Mouse (Mus musculus) cerebellum, adult 9-10 months (tissue): ENCODE data around the gene Olr1.
A peak's percentile ranks its signal among the peaks of the same experiment; 100 is the strongest.

ENCODE experiments used
- DNase-seq: peaks from one replicate; pipeline ENCODE4 v3.0.0; 2022

Olr1 gene

DNA sequence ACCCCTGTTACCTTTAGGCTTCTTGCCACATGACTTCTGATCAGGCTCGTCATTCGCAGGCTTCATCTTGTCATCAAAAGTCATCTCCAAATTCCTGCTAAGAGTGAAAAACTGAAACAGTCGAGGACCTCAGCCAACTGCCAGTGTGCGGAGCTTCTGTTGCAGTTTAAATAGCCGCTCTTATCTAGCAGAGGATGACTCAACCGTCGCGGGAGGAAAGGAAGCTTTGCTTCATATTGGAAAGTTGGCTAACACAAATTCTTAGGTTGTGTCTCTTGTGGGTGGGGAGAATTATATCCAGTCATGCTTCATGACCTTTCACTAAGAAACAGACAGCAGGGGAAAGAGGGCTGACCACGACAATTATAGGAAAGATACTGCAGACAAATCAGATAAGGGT is at the start of gene Olr1:
Gene Olr1 (minus strand): TSS at position 142 of the 400 bp plus-strand sequence.
- no peak for DNase-seq

DNA sequence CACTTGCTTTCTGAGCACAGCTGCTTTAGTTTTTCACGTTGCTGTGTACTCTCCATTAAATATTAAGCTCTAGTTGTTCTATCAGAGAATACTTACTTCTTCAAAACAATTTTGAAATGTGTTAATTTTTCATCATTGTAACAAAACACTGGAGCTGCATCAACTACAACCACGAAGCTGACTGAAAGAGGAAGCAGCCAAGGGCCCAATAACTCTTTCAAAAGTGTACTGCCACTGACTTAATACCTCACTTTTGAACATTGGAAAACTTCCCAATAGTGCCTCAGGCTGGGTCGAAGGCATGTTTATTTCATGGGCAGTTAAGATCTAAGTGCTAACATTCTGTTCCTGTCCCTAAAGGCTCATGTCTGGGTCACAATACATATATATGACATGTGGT is 41.0 kb upstream of the Olr1 start:
- no peak for DNase-seq

DNA sequence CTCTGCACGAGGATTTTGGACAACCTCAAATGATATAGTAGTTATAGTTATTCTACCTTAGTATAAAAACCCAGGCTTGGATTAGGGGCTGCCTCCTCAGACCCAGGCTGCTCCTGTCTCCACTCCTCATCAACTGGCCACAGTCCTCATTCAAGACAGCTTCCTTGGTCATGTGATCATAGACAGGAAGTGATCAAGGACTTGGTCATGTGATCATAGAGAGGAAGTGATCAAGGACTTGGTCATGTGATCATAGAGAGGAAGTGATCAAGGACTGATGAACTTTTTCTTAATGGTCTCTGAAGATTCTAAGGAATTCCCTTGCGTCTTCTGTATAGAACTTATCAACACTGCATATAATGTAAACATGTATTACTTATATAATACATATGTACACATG is 40.3 kb upstream of the Olr1 start:
- no peak for DNase-seq

DNA sequence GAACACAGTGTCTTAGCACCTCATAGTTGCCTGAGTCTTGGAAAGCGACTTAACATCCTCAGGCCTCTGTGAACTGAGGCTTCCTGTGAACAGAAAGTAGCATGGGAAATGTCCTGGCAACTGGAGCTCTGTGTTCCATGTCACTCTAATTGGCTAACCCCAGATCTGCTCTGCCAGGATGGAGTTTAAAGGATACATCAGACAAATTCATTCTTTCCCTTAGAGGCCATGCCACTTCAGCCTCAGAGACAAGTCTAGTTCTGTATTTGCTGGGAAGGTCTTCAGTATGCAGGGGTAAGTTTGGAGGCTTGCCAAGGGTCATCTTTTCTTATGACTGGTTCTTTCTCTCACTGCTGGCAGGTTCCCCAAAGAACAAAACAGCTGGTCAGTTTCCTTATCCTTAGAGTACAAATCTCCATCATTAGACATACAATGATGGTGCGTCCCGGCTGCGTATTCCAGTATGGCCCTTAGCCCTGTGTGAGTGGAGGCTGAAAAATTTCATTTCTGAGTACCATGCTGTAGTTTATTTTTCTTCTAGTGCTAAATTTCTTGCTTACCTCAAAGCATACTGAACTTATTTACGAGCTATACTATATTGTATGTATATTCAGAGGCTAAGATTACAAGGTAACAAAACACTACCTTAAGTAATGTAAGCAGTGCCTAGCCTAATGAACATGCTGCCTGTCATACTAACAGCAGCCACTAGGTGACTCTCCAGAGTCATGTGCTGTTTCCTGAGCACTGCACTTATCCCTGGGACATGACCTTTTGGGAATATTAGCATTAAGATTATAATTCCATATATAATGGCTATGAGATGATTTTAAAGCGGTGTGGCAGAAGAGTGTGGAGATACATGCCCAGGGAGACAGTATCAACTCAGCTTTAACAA is 37.0 kb upstream of the Olr1 start:
- DNase-seq, result peak; percentile 74

DNA sequence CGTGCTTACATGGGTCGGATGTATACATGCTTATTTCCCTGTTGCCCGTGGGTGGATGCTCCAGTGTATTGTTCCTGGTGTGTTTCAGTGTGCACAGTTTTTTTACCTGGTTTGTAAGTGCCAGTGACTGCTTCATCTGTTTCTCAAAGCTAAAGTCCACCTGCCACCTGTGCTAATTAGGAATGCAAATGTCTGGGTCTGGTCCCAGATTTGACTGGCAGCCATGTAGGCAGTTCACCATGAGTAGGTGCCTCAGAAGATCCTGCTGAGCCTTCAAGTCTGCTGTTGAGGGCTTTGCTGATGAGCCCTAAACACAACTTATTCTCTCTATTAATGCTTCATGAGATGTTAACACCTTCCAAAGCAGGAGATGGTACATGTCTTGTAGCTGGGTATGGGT is 35.6 kb upstream of the Olr1 start:
- no peak for DNase-seq

DNA sequence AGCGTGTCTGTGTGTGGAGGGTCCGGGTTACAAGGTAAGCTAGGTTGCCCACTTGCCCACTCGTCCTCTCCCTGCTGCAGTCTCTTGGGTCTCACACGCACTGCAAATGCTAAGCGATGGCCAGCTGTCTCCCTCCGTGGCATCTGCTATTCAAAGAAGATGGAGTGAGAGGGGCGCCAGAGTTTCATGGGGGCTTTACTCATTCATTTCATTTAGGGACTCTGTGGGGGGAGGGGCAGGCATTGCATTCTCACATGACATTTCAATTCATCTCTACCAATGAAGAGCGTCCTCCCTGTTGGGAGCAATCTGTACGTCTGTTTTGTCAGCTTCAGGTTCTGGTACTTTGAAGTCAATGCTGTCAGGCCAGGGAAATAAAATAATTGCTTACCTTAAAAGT is 35.0 kb upstream of the Olr1 start:
- DNase-seq, result no peak

DNA sequence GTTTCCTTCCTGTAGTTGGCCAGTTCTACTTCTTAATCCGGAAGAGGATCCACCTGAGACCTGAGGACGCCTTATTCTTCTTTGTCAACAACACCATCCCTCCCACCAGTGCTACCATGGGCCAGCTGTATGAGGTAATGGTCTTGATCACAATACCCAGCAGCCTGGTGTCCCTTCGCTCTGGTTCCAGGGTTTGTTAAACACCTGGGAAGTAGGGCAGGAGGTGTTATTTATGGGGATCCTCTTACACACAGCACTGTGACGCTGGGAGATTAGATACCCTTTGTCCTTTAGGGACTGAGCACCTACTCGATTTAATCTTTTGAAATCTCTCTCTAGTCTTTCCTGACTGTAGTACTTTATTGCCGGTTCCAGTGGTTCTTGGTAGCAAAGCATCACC is 31.6 kb upstream of the Olr1 start:
- no peak for DNase-seq

DNA sequence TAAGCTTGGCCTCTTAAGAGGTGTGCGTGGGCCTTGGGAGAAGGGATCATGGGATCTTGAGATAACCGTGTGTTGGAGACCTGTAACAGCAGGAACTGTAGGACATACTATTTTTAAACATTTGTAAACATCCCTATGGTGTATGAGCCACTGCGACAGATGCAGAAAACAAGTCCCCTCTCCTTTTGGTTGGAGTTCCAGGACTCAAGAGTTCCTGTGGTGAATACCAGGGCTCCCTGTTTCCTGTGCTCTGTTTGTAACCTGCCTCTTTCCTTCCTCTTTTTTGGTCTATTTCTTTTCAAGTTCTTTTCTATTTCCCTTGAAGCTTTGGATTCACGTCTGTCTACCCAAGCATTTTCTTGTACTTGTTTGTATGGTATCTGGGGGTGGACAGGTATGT is 28.8 kb upstream of the Olr1 start:
- no peak for DNase-seq

DNA sequence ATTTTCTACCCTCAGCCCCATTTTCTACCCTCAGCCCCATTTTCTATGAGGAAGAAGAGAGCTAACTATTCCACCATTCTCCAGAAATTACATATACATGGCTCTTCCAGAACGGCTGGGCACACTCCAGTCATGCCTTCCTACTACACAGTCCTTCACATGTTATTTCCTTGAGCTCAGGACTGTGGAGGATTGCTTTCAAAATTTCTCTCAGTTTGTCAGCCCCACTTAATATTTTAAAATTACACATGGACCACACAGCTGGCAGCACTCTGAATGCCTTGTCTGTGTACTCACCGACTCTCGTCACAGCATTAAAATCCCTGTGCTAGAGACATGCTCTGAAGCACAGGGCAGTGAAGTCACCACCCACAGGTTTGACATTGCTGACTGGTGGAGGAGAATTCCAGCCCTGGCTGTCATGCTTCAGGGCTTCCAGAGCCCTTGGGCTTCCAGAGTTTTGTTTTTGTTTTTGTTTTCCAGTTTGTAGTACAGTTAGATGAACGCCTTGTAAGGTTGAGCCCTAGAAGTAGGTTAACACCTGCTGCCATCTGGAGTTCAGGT is 27.7 kb upstream of the Olr1 start:
- no peak for DNase-seq

DNA sequence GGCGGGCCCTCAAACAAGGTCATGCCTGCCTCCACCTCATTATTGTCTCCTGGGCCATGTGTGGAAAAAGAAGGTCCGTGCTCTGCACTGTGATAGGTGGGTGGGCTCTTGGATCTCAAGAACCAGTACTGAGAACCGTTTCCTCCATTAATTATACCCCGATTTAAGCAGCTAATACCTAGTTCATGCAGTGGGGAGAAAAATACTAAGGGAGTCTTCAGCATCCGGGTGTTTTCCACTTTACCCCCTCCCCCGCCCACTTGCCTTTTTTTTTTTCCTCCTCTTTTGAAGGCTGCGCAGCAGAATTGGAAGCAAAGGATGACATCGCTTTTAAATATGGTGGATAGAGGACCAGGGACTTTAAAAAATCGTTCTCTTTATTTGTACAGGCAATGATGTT is 27.1 kb upstream of the Olr1 start:
- DNase-seq, result peak; percentile 57

DNA sequence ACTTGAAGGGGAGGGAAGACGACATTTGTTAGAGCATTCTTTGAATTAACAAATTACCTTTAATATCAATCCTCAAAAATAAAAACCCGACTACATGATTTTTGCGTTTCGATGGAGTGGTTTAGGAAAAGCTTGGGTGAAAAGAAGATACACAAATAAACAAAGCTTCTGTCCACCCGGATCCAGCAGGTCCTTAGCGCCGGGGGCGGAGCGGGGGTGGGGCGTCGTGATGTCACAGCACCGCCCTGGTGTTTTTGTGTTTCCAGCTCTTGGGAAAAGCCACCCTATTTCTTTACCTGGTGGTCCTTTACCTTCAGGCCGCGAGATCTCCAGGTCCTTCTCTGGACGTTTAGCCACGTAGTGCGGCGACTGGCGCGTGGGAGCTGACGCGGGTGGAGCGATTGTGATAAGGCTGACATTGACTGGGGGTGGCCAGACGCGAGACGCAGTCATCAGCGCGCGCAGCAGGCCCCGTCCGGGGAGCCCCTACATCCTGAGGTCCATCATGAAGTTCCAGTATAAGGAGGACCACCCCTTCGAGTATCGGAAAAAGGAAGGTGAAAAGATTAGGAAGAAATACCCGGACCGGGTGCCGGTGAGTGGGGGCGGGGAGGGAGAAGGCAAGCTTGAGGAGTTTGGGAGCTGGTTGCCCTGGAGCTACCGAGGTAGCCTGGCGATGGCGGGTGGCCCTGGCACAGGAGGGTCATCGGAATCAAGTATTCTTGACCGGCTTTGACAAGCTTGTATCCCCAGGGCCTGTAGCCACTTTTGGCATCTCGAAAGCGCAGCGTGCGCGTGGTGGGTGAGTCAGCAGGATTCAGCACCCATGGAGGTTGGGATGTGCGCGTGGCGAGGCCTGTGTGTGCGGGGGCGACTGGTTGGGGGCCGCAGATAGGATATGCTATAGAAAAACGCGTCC is 26.2 kb upstream of the Olr1 start, which contains the start of gene Gabarapl1:
Gene Gabarapl1 (plus strand): TSS at position 219 of the 919 bp plus-strand sequence.
- peak; percentile 88 for DNase-seq

DNA sequence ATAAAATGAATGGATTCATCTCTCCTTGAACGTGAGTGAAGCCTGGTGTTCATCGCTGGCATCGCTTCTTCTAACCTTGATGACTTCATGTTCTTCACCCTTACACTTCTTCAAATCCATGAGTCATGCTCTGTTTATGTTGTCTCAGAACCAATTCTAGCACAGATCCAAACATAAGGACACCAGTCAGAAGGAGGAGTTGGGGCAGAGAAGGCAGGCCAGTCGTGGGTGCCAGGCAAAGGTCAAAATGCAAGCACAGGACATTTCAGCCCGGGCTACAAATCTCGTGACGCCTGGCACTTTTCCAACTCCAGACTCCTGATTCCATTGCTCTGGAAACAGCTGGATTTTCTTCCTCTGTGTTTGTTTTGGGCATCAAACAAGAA is 25.6 kb upstream of the Olr1 start:
- DNase-seq, result peak; percentile 75

DNA sequence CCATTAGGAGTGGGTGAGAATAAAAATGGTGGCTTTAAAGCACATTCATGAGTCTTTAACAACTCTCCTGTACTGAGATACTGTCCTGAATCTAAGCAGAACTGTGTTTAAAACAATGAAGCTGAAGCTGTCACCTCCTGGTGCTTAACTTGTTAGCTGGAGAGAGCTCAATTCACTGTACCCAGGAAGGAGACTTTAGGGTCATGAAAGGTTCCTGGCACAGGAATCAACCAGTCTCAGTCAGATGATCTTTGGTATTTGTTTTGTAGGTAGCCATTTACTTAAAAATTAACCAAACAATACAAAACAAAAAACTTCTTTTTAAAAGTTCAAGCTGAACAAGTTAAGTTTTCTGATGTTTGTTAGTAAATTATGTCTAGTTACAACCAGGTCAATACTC is 23.3 kb upstream of the Olr1 start:
- no peak for DNase-seq

DNA sequence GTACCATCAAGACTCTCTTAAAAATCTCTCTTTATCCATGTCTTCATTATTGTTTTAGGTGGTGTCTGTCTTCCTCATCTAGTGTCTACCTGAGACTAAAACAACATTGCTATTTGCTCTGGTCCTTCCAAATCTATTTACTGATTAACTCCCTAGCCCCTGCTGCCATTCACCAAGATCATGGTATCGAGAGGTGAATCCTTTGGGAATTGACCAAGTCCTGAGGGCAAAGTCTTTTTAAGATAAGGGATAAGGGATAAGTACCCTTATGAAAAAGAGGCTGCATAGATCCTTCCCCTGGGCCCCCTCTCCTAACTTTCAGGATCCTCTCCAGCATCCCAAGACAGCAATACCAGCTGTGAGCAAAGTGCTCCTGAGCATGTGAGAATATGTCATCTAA is 22.6 kb upstream of the Olr1 start:
- DNase-seq, result no peak

DNA sequence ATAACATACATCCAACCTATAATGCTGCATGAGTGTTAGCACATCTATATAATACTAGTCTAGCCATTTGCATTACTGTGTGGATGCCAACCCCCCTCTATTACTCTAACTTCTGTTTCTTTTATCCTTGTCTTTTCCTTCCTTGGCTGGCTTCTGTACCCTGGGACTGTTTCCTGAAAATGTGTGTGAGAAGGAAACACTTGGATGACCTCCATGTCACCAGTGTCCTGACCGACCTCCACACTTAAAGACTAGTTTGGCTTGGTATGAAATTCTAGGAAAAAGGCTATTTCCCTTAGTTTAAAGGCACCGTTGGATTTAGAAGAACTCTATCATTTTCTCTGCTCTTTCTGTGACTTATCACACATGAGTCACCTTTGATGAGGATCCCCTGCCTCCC is 20.5 kb upstream of the Olr1 start:
- DNase-seq, result no peak

DNA sequence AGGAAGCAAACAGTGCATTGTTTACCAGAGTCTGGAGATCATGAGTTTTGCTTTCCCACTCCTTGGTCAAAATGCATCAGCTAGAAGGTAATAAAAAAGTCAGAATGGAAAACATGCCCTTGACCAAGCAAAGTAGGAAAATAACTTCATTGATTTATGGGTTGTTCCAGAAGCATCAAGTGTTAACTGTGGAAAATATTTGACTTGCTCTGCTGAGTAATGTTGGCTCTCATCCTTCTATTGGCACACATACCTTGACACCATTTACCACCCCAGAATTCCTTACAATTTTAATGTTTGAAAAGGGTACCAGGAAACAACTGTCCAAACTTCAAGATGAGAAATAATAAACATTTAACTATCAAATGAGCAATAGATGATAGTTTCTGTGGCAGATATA is 19.1 kb upstream of the Olr1 start:
- DNase-seq, result no peak

DNA sequence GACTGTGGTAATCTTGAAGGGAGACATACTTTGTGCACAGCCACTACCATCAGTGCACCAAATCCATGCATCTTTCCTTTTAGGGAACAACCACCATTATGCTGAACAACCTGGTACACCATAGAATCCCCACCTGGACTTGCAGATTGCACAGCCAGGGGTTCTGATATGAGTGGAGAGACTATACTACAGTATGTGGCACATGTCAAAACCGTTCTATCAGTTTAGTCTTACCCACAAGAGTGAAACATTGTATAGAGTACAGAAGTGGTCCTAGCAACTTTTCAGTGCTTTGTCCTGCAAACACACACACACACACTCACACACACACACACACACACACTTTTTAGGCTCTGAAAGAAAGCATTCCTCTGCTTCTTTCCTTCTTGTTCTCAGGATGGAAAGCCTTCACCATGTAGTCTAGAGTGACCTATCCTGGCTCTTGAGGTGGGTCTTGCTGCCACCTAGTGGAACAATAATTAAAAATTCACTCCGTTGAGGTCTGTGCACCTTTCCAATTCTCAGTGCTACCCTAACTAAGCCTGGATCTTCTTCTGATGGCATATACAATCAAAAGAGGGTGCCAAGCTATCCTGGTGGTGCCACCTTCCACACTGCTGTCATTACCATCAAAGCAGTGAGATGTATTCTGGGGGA is 10.9 kb upstream of the Olr1 start:
- DNase-seq, result peak; percentile 26

DNA sequence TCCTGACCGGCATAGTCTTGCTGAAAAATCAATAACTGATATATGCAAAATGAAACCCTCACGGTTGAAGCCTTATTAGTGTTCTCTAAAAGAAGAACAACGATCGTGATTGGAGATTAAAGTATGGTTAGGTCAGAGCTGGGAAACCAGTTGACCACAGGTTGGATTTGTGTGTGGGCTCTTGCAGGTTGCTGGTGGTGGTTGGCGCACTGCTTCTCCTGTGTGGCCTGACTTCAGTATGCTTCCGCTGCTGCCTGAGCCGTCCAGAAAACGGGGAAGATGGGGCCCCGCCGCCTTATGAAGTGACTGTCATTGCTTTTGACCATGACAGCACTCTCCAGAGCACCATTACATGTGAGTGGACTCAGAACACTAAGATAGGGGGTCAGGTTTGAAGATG is 9.4 kb upstream of the Olr1 start:
- DNase-seq, result no peak

DNA sequence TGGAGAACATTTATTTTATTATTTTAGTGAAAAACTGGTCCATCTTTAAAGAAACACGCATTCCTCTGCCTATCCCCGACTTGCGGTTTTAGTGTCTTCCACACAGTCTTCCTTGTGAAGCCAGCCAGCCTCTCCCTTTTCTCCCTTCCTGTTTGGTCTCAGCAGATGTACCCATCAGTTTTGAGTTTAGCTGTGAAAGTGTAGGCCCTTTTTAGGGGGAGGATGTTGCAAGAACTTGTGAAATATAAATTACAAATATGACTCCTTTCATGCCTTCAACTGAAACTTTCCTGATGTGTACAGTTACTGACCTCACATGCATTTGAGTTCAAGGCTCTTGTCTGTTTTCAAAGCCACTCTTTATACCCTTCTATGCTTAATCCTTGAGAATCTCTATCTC is 8.1 kb upstream of the Olr1 start:
- DNase-seq, result no peak

DNA sequence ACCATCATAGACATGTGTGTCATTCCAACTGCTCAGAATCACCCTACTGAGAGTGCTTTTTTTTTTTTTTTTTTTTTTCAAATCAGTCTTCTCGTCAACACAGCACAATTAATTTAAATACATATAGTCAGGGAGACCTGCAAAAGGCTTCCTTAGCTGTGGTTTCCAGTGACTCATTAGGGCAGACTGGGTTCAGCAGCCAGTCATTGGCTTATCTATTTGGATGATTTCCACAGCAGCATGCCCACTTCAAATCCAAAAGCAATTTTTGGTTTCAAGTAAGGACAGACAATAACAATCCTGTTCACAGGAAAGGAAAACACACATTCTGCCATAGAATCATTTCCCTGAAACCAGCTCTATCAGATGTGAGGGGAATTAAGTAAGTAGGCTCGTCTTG is 7.4 kb upstream of the Olr1 start:
- no peak for DNase-seq

DNA sequence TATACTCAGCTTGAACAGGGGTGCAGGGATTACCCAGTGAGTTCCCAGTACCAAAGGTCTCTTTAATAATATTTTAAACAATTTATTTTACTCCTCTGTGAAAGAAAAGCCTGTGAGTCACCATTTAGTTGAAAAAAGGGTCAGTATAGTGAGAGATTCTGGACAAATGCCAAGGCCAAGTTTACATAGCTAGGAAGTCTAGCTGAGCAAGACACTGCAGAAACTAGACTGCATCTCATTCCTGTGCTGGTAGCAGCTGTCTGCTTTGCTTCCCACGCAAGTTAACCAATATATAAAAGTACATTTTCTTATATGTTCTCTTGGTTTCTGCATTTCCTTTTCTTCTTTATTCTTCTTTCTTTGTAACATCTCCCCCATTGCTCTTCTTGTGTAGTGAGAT is 6.4 kb upstream of the Olr1 start:
- no peak for DNase-seq

DNA sequence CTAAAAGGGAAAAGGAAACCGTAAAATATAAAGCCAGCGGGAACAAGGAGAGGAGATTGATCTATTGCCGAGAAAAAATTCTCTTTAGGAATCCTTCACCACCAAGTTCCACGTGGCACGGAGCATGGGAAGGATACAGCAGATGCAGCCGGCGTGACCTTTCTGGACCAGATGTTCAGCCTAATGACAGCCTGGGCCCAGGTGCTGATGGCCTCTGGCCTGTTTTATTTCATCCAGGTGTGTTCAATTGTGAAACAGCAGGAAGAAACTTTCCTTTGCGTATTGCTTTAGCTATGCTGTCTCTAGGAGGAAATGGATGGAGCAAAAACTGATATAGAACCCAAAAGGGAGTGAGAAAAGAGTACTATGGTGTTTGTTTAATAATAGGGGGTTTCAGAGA is 5.9 kb upstream of the Olr1 start:
- no peak for DNase-seq

DNA sequence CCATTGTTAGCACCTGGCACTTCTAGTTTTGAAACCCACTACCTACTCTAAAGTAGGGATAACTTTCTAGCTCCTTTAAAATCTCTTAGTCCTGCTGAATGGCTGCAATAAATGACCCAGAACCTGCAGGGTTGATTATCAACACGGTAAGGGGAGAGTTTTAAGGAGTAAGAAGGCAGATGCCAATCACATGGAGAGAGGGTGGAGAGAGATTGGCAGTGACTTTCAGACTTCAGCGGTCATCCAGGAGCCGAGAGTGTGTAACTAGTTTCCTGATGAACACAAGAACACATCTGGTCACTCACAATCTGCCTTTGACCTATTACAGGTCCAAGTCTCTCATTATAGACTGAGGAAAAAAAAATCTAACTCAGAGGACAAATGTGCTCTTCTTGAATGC is 5.4 kb upstream of the Olr1 start, which contains the start of gene Tmem52b:
Gene Tmem52b (plus strand): TSS at position 189 of the 400 bp plus-strand sequence.
- no peak for DNase-seq
